Comparison of ENCODE assay signal across 9 mouse cellular contexts in genomic region chr7:137221599-137221998, GRCm38 (mm10).
DNase-seq lines count a peak whose midpoint lies in the region; ATAC-seq and TF ChIP-seq lines count a peak whose summit lies in the region.
"Had no signal": no experiment of that assay in that cellular context is flagged by ENCODE, and none has a peak within 500 bp of the region (broad histone marks: within the 10 kb centered on the region; RNA-seq: fewer than 3 reads in every experiment).

No protein-coding gene starts in this region.

- H3K27me3 ChIP-seq in kidney, embryonic 15.5 days = no peaks in the 10 kb centered on the region; the same call in 1 of the 2 replicates
- H3K27me3 ChIP-seq in hindbrain, postnatal 0 days (ENCODE audit: insufficient read depth, low read length) = no peaks in the 10 kb centered on the region
- H3K27me3 ChIP-seq in midbrain, postnatal 0 days (ENCODE audit: insufficient read depth, low read length) = no peaks in the 10 kb centered on the region
- no peaks in the 10 kb centered on the region; the same call in 1 of the 2 replicates for H3K27me3 ChIP-seq in intestine, embryonic 16.5 days (replicated peaks; ENCODE audit: control insufficient read depth, insufficient read depth, low read length)

- no peak overlapping the region for H3K4me3 ChIP-seq in kidney, embryonic 15.5 days (replicated peaks)
- H3K4me3 ChIP-seq in hindbrain, postnatal 0 days (ENCODE audit: low read length) = no peak overlapping the region
- H3K4me3 ChIP-seq in midbrain, postnatal 0 days (ENCODE audit: low read depth, low read length) = no peak overlapping the region
- no peak overlapping the region for H3K4me3 ChIP-seq in intestine, embryonic 16.5 days (ENCODE audit: low read length)
- H3K4me3 ChIP-seq: erythroblast, embryonic 14.5 days had no signal

- no peak overlapping the region for H3K9ac ChIP-seq in kidney, embryonic 15.5 days
- no peak overlapping the region for H3K9ac ChIP-seq in hindbrain, postnatal 0 days (replicated peaks; ENCODE audit: low read length)
- H3K9ac ChIP-seq in midbrain, postnatal 0 days (replicated peaks; ENCODE audit: low read length, poor library complexity, severe bottlenecking) = no peak overlapping the region
- H3K9ac ChIP-seq in intestine, embryonic 16.5 days (ENCODE audit: low read depth, low read length) = no peak overlapping the region

- ATAC-seq in kidney, embryonic 15.5 days (replicated peaks; ENCODE audit: low FRiP score) = no peak; the same call in 1 of the 2 replicates
- ATAC-seq in hindbrain, postnatal 0 days = peak; percentile 79
- ATAC-seq in midbrain, postnatal 0 days (ENCODE audit: low FRiP score) = peak; percentile 20; the same call in 1 of the 2 replicates
- no peak for ATAC-seq in intestine, embryonic 16.5 days

- H3K36me3 ChIP-seq in kidney, embryonic 15.5 days = no peaks in the 10 kb centered on the region
- no peaks in the 10 kb centered on the region for H3K36me3 ChIP-seq in hindbrain, postnatal 0 days (ENCODE audit: insufficient read depth, low read length)
- no peaks in the 10 kb centered on the region for H3K36me3 ChIP-seq in midbrain, postnatal 0 days (ENCODE audit: insufficient read depth, low read length)
- H3K36me3 ChIP-seq in intestine, embryonic 16.5 days (ENCODE audit: control insufficient read depth, insufficient read depth, low read length) = no peaks in the 10 kb centered on the region

- TF ChIP-seq CTCF in hindbrain, postnatal 0 days (IDR thresholded peaks at IDR 0.05; ENCODE audit: low read depth) = no peak
- TF ChIP-seq CTCF in midbrain, postnatal 0 days (IDR thresholded peaks at IDR 0.05) = no peak

- H3K9me3 ChIP-seq in kidney, embryonic 15.5 days (replicated peaks) = no peaks in the 10 kb centered on the region
- no peaks in the 10 kb centered on the region for H3K9me3 ChIP-seq in hindbrain, postnatal 0 days (ENCODE audit: low read length)
- H3K9me3 ChIP-seq in midbrain, postnatal 0 days (ENCODE audit: low read length) = no peaks in the 10 kb centered on the region
- no peaks in the 10 kb centered on the region for H3K9me3 ChIP-seq in intestine, embryonic 16.5 days (ENCODE audit: control insufficient read depth, low read length)

- WGBS in kidney, embryonic 15.5 days = 13% methylated on average over 6 of the region's 6 CpGs
- 20% methylated on average over 6 of the region's 6 CpGs for WGBS in hindbrain, postnatal 0 days
- 42% methylated on average over 6 of the region's 6 CpGs for WGBS in midbrain, postnatal 0 days
- WGBS in intestine, embryonic 16.5 days = 29% methylated on average over 6 of the region's 6 CpGs

- DNase-seq in kidney, adult 11 months = peak; percentile 61
- DNase-seq in embryo, embryonic 10.5 days (ENCODE audit: low spot score) = peak; percentile 68
- peak; percentile 82 for DNase-seq in hindbrain, postnatal 0 days (ENCODE audit: low spot score)
- DNase-seq in midbrain, postnatal 0 days (ENCODE audit: low spot score) = peak; percentile 80
- DNase-seq in thymus, postnatal 36 days = no peak
- no peak for DNase-seq in right cerebral cortex, postnatal 14 days

- peaks cover 6% of the 10 kb centered on the region for H3K4me1 ChIP-seq in kidney, embryonic 15.5 days
- no peaks in the 10 kb centered on the region; the same call in 1 of the 2 replicates for H3K4me1 ChIP-seq in hindbrain, postnatal 0 days (ENCODE audit: insufficient read depth, low read length)
- H3K4me1 ChIP-seq in midbrain, postnatal 0 days (ENCODE audit: insufficient read depth, low read length) = no peaks in the 10 kb centered on the region
- no peaks in the 10 kb centered on the region; the same call in 1 of the 2 replicates for H3K4me1 ChIP-seq in intestine, embryonic 16.5 days (ENCODE audit: control insufficient read depth, insufficient read depth, low read length)

- H3K4me2 ChIP-seq in kidney, embryonic 15.5 days = no peak overlapping the region
- H3K4me2 ChIP-seq in hindbrain, postnatal 0 days (ENCODE audit: low read depth, low read length) = no peak overlapping the region
- H3K4me2 ChIP-seq in midbrain, postnatal 0 days (ENCODE audit: low read depth, low read length, poor library complexity, severe bottlenecking) = no peak overlapping the region
- no peak overlapping the region for H3K4me2 ChIP-seq in intestine, embryonic 16.5 days (ENCODE audit: low read depth, low read length)

- H3K27ac ChIP-seq in kidney, embryonic 15.5 days = no peak overlapping the region
- H3K27ac ChIP-seq in hindbrain, postnatal 0 days = no peak overlapping the region
- H3K27ac ChIP-seq in midbrain, postnatal 0 days (ENCODE audit: low read depth, low read length) = no peak overlapping the region
- H3K27ac ChIP-seq in intestine, embryonic 16.5 days (ENCODE audit: low read length) = no peak overlapping the region

Comparison
In these comparisons a context has a peak if more than half of its experiments do, and no peak if none do; other contexts are left out.
1. DNase-seq: peak in kidney, adult 11 months (single experiment), embryo, embryonic 10.5 days (single experiment), hindbrain, postnatal 0 days (single experiment) and midbrain, postnatal 0 days (single experiment); none in thymus, postnatal 36 days (0 of 2) and right cerebral cortex, postnatal 14 days (single experiment).
2. ATAC-seq: peak in hindbrain, postnatal 0 days (single experiment) and midbrain, postnatal 0 days (single experiment); none in kidney, embryonic 15.5 days (single experiment) and intestine, embryonic 16.5 days (single experiment).